Mouse (Mus musculus) ES-E14 (cell line): ENCODE results near the gene Duox2.

Experiments used
- CHD2 ChIP-seq: IDR thresholded peaks from 2 replicates; pipeline ENCODE4 v1.6.1; 2014; ENCODE audit warnings: mild to moderate bottlenecking, low read depth, low read length, inconsistent platforms
- HCFC1 ChIP-seq: IDR thresholded peaks from 2 replicates; pipeline ENCODE4 v1.6.1; 2012; ENCODE audit warnings: low read length, inconsistent platforms, borderline replicate concordance; ENCODE audit not compliant: insufficient read depth
- ZNF384 ChIP-seq: IDR thresholded peaks from 2 replicates; pipeline ENCODE4 v1.6.1; 2012; ENCODE audit warnings: low read depth, low read length, inconsistent platforms

- TF ChIP-seq HCFC1 (no peak), ZNF384 (no peak), CHD2 (no peak)
Measured at GRCm38 (mm10) chr2:122299911-122300655, 1.8 kb upstream of the Duox2 start.
